Mouse (Mus musculus) lung, adult 2 months (tissue): ENCODE measurements around the gene Mical3.

Source experiments
- CTCF ChIP-seq: fragments of 200-500 bp; IDR thresholded peaks from 2 replicates; pipeline ENCODE4 v1.5.1; 2011; ENCODE audit warnings: mild to moderate bottlenecking, low read length, control low read depth; ENCODE audit not compliant: insufficient read depth
- POLR2A ChIP-seq: fragments of 200-500 bp; IDR thresholded peaks from 2 replicates; pipeline ENCODE4 v1.6.1; 2011; ENCODE audit warnings: low read depth, mild to moderate bottlenecking, control low read depth, low read length, borderline replicate concordance; ENCODE audit errors: extremely low read depth

GRCm38 (mm10) chr6:121035929-121036328 lies 94.9 kb downstream of the Mical3 start:
- no peak for TF ChIP-seq CTCF
- no peak for TF ChIP-seq POLR2A
